Mouse (Mus musculus): ENCODE data around the gene Itga2b. TPM values are rescaled to one million over a fixed set of nuclear protein-coding genes. Genes with fewer than 3 reads are reported as not detected.

Gene Itga2b
- polyA plus RNA-seq, 2 experiments, result 20.0 to 35.4 TPM

GRCm38 (mm10) chr11:102444781-102445180 is 25.1 kb downstream of the Itga2b start:
- Histone ChIP-seq H3K4me1 (replicated peaks; ENCODE audit: control insufficient read depth in 2 of 2, insufficient read depth in 2 of 2, low read length in 1 of 2) (no peaks in the 10 kb centered on the region), H3K36me3 (replicated peaks; ENCODE audit: control insufficient read depth, insufficient read depth, low read depth) (no peaks in the 10 kb centered on the region), H3K4me3 (ENCODE audit: insufficient read depth in 1 of 2, low read depth in 2 of 2, low read length in 2 of 2) (no peak overlapping the region), H3K9ac (replicated peaks) (no peak overlapping the region), H3K4me2 (ENCODE audit: low read depth) (no peak overlapping the region), H3K9me3 (ENCODE audit: control insufficient read depth, low read length) (no peaks in the 10 kb centered on the region), H3K27me3 (ENCODE audit: control insufficient read depth, insufficient read depth, low read length) (peaks cover 51% of the 10 kb centered on the region), H3K27ac (no peak overlapping the region)
- ATAC-seq (ENCODE audit: insufficient read depth) (no peak), DNase-seq (ENCODE audit: low read depth in 3 of 3, low spot score in 3 of 3) (no peak)
- WGBS (ENCODE audit: insufficient replicate concordance), result 49% methylated on average over 6 of the region's 6 CpGs
- TF ChIP-seq CTCF (IDR thresholded peaks at IDR 0.05; ENCODE audit: low read depth) (no peak), EP300 (IDR thresholded peaks at IDR 0.05; ENCODE audit: low read depth) (no peak)

DNA sequence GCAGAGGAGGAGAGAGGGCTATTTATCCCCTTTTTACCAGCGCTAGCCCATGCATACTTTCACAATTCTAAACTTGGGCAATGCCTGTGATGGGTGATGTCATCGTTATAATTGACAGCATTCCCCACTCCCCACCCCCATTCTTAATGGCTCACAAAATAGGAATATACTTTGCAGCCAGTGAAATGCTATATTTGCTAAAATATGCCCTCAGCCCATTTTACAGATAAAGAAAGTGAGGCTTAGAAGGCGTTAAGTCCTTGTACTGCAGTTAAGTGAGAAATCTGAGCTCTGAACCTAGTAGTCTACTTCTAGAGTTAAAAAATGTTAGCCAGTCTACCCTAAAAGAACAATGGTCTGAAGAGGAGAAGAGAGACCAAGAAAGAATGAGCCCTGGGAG is 25.6 kb downstream of the Itga2b start:
- Histone ChIP-seq H3K27ac (no peak overlapping the region), H3K9me3 (ENCODE audit: control insufficient read depth, low read length) (no peaks in the 10 kb centered on the region), H3K4me3 (ENCODE audit: insufficient read depth in 1 of 2, low read depth in 2 of 2, low read length in 2 of 2) (no peak overlapping the region), H3K4me1 (replicated peaks; ENCODE audit: control insufficient read depth in 2 of 2, insufficient read depth in 2 of 2, low read length in 1 of 2) (no peaks in the 10 kb centered on the region), H3K27me3 (ENCODE audit: control insufficient read depth, insufficient read depth, low read length) (peaks cover 48% of the 10 kb centered on the region), H3K4me2 (ENCODE audit: low read depth) (no peak overlapping the region), H3K9ac (replicated peaks) (no peak overlapping the region), H3K36me3 (replicated peaks; ENCODE audit: control insufficient read depth, insufficient read depth, low read depth) (no peaks in the 10 kb centered on the region)
- ATAC-seq (ENCODE audit: insufficient read depth) (no peak), DNase-seq (ENCODE audit: low read depth in 3 of 3, low spot score in 3 of 3) (no peak)
- TF ChIP-seq CTCF (IDR thresholded peaks at IDR 0.05; ENCODE audit: low read depth) (no peak), EP300 (IDR thresholded peaks at IDR 0.05; ENCODE audit: low read depth) (no peak)
- WGBS (ENCODE audit: insufficient replicate concordance), result 65% methylated on average over 3 of the region's 3 CpGs

DNA sequence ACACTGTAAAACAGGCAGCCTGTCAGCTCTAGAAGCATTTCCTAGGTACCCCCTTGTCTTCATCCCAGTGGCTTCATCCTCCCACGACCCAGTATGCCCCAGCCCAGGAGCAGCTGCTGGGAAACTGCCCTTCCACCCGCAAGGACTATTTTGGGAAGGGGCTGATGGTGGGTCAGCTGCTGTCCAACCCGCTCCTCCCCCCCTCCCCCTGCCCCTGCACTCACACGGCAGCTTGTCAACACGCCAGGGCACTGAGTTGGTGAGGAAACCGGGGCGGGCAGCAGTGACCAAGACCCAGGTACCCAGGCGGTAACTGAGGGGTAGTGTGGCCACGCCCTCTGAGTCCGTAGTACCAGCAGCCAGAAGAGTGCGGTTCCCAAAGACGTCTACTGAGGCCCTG is 26.2 kb downstream of the Itga2b start:
- Histone ChIP-seq H3K27me3 (ENCODE audit: control insufficient read depth, insufficient read depth, low read length) (peaks cover 42% of the 10 kb centered on the region), H3K4me1 (replicated peaks; ENCODE audit: control insufficient read depth in 2 of 2, insufficient read depth in 2 of 2, low read length in 1 of 2) (no peaks in the 10 kb centered on the region), H3K4me2 (ENCODE audit: low read depth) (no peak overlapping the region), H3K4me3 (ENCODE audit: insufficient read depth in 1 of 2, low read depth in 2 of 2, low read length in 2 of 2) (no peak overlapping the region), H3K36me3 (replicated peaks; ENCODE audit: control insufficient read depth, insufficient read depth, low read depth) (no peaks in the 10 kb centered on the region), H3K27ac (no peak overlapping the region), H3K9me3 (ENCODE audit: control insufficient read depth, low read length) (no peaks in the 10 kb centered on the region), H3K9ac (replicated peaks) (no peak overlapping the region)
- no peak for TF ChIP-seq EP300 (IDR thresholded peaks at IDR 0.05; ENCODE audit: low read depth)
- no peak for TF ChIP-seq CTCF (IDR thresholded peaks at IDR 0.05; ENCODE audit: low read depth)
- no peak for DNase-seq (ENCODE audit: low read depth in 3 of 3, low spot score in 3 of 3)
- 61% methylated on average over 12 of the region's 12 CpGs for WGBS (ENCODE audit: insufficient replicate concordance)
- ATAC-seq (ENCODE audit: insufficient read depth), result no peak

DNA sequence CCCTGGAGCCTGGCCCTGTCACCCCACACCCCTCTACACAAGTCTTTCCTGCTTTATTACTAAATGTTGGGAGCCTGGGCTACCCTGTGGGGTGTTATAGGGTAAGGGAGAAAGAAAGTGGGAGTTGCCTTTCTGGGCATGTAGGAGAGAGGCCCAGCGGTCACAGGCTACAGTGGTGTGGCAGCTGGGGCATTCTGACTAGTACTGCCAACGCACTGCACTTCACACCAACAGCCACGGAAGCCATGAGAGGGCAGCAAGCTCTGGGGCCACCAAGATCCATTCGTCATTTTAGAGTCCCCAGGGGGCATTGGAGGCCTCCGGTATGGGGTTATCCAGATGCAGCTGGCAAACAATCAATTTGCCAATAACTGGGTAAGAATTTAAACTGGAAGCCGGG is 27.8 kb downstream of the Itga2b start:
- Histone ChIP-seq H3K4me2 (ENCODE audit: low read depth) (no peak overlapping the region), H3K9ac (replicated peaks) (no peak overlapping the region), H3K27ac (no peak overlapping the region), H3K4me3 (ENCODE audit: insufficient read depth in 1 of 2, low read depth in 2 of 2, low read length in 2 of 2) (no peak overlapping the region), H3K27me3 (ENCODE audit: control insufficient read depth, insufficient read depth, low read length) (peaks cover 42% of the 10 kb centered on the region), H3K4me1 (replicated peaks; ENCODE audit: control insufficient read depth in 2 of 2, insufficient read depth in 2 of 2, low read length in 1 of 2) (no peaks in the 10 kb centered on the region), H3K9me3 (ENCODE audit: control insufficient read depth, low read length) (no peaks in the 10 kb centered on the region), H3K36me3 (replicated peaks; ENCODE audit: control insufficient read depth, insufficient read depth, low read depth) (no peaks in the 10 kb centered on the region)
- no peak for ATAC-seq (ENCODE audit: insufficient read depth)
- no peak for DNase-seq (ENCODE audit: low read depth in 3 of 3, low spot score in 3 of 3)
- no peak for TF ChIP-seq EP300 (IDR thresholded peaks at IDR 0.05; ENCODE audit: low read depth)
- no peak for TF ChIP-seq CTCF (IDR thresholded peaks at IDR 0.05; ENCODE audit: low read depth)
- WGBS (ENCODE audit: insufficient replicate concordance), result 73% methylated on average over 6 of the region's 6 CpGs

- Histone ChIP-seq H3K36me3 (replicated peaks; ENCODE audit: control insufficient read depth, insufficient read depth, low read depth) (no peaks in the 10 kb centered on the region), H3K4me1 (replicated peaks; ENCODE audit: control insufficient read depth in 2 of 2, insufficient read depth in 2 of 2, low read length in 1 of 2) (no peaks in the 10 kb centered on the region), H3K27ac (no peak overlapping the region), H3K27me3 (ENCODE audit: control insufficient read depth, insufficient read depth, low read length) (peaks cover 38% of the 10 kb centered on the region), H3K4me2 (ENCODE audit: low read depth) (no peak overlapping the region), H3K9ac (replicated peaks) (no peak overlapping the region), H3K4me3 (ENCODE audit: insufficient read depth in 1 of 2, low read depth in 2 of 2, low read length in 2 of 2) (no peak overlapping the region), H3K9me3 (ENCODE audit: control insufficient read depth, low read length) (no peaks in the 10 kb centered on the region)
- 54% methylated on average over 3 of the region's 3 CpGs for WGBS (ENCODE audit: insufficient replicate concordance)
- TF ChIP-seq CTCF (IDR thresholded peaks at IDR 0.05; ENCODE audit: low read depth) (peak; percentile 18; the same call in 1 of the 2 replicates), EP300 (IDR thresholded peaks at IDR 0.05; ENCODE audit: low read depth) (no peak)
- DNase-seq (ENCODE audit: low read depth in 3 of 3, low spot score in 3 of 3) (no peak), ATAC-seq (ENCODE audit: insufficient read depth) (no peak)
Observed at GRCm38 (mm10) chr11:102441434-102441833, 28.5 kb downstream of the Itga2b start.
